Mouse (Mus musculus) stomach, postnatal 0 days (tissue): Measurements from ENCODE around the gene Pkm. TPM values are rescaled to one million over a fixed set of nuclear protein-coding genes. Genes with fewer than 3 reads are reported as not detected.

ENCODE experiments used
- ATAC-seq: fragments of 200-750 bp; cut with Nextera tagmentation; 2 replicates; pipeline ENCODE4 v1.8.0; 2017; ENCODE audit not compliant: low FRiP score, low TSS enrichment
- DNase-seq: peaks from one replicate; pipeline ENCODE4 v3.0.0-alpha.2; 2016; ENCODE audit warnings: low spot score
- H3K27ac ChIP-seq: fragments of 300-500 bp; sonication (generic); replicated peaks from 2 replicates; pipeline ENCODE4 v1.5.1; 2014; ENCODE audit warnings: mild to moderate bottlenecking, control low read depth
- H3K27me3 ChIP-seq: fragments of 300-500 bp; sonication (generic); 2 replicates; pipeline ENCODE4 v1.6.1; 2014; ENCODE audit warnings: low read length; ENCODE audit not compliant: control insufficient read depth, insufficient read depth
- H3K36me3 ChIP-seq: fragments of 300-500 bp; sonication (generic); 2 replicates; pipeline ENCODE4 v1.6.1; 2014; ENCODE audit warnings: low read length, mixed read lengths; ENCODE audit not compliant: control insufficient read depth, insufficient read depth
- H3K4me1 ChIP-seq: fragments of 300-500 bp; sonication (generic); replicated peaks from 2 replicates; pipeline ENCODE4 v1.6.1; 2014; ENCODE audit warnings: antibody characterized with exemption; ENCODE audit not compliant: control insufficient read depth, insufficient read depth
- H3K4me2 ChIP-seq: fragments of 300-500 bp; sonication (generic); replicated peaks from 2 replicates; pipeline ENCODE4 v1.6.1; 2014; ENCODE audit warnings: low read depth, mild to moderate bottlenecking, control low read depth, moderate library complexity
- H3K4me3 ChIP-seq: fragments of 300-500 bp; sonication (generic); 2 replicates; pipeline ENCODE4 v1.5.1; 2014; ENCODE audit warnings: low read depth, low read length, control low read depth
- H3K9ac ChIP-seq: fragments of 300-500 bp; sonication (generic); 2 replicates; pipeline ENCODE4 v1.6.1; 2014; ENCODE audit warnings: mild to moderate bottlenecking, low read length, control low read depth, mixed read lengths
- H3K9me3 ChIP-seq: fragments of 300-500 bp; sonication (generic); 2 replicates; pipeline ENCODE4 v1.6.1; 2016; ENCODE audit warnings: low read length; ENCODE audit not compliant: control insufficient read depth
- CTCF ChIP-seq: IDR thresholded peaks from 2 replicates; pipeline ENCODE4 v1.5.1; 2016; ENCODE audit warnings: antibody characterized with exemption, low read depth, mild to moderate bottlenecking, moderate library complexity
- EP300 ChIP-seq: optimal IDR thresholded peaks from 2 replicates; pipeline ENCODE3; 2016; ENCODE audit warnings: antibody characterized with exemption
- WGBS: fragments of 180-500 bp; shearing (Covaris S2); extraction: QIAGEN DNeasy Blood & Tissue Kit; methylation state at CpG from one replicate; pipeline ENCODE4 v1.1.7; 2014; 5-methylcytosine and 5-hydroxymethylcytosine counted together
- polyA plus RNA-seq: library from polyadenylated mRNA; unstranded; fragments of >200 nt; fragmentation: Nextera tagmentation; extraction: Ambion mirVana; gene quantifications from 2 replicates; pipeline ENCODE4 v1.2.1, GENCODE M21; 2015

The Pkm gene
- polyA plus RNA-seq, 1 experiment from 2014 or later, result 500 TPM

- no peaks in the 10 kb centered on the region; the same call in 1 of the 2 replicates for H3K4me1 ChIP-seq
- no peak overlapping the region for H3K9ac ChIP-seq
- ATAC-seq (peak; percentile 63), DNase-seq (peak; percentile 69)
- no peak overlapping the region; the same call in 1 of the 2 replicates for H3K4me3 ChIP-seq
- H3K9me3 ChIP-seq, result no peaks in the 10 kb centered on the region
- TF ChIP-seq EP300 (no peak), CTCF (peak; percentile 95)
- H3K36me3 ChIP-seq, result no peaks in the 10 kb centered on the region
- H3K27ac ChIP-seq, result no peak overlapping the region
- H3K4me2 ChIP-seq, result peak overlapping the region; percentile 48
- 6% methylated on average over 10 of the region's 10 CpGs for WGBS
- no peaks in the 10 kb centered on the region for H3K27me3 ChIP-seq
These were observed 67.0 kb downstream of the Pkm start for GRCm38 (mm10) chr9:59723096-59723657.

GRCm38 (mm10) chr9:59723791-59724442 is 67.7 kb downstream of the Pkm start:
- H3K4me2 ChIP-seq, result no peak overlapping the region
- H3K27ac ChIP-seq, result peak overlapping the region; percentile 40; the same call in 1 of the 2 replicates
- TF ChIP-seq EP300 (no peak), CTCF (no peak)
- H3K9ac ChIP-seq, result no peak overlapping the region
- no peaks in the 10 kb centered on the region; the same call in 1 of the 2 replicates for H3K4me1 ChIP-seq
- DNase-seq (peak; percentile 44), ATAC-seq (peak; percentile 49)
- H3K4me3 ChIP-seq, result no peak overlapping the region
- H3K27me3 ChIP-seq, result no peaks in the 10 kb centered on the region
- H3K36me3 ChIP-seq, result no peaks in the 10 kb centered on the region
- H3K9me3 ChIP-seq, result no peaks in the 10 kb centered on the region
- WGBS, result 37% methylated on average over 8 of the region's 8 CpGs

GRCm38 (mm10) chr9:59725515-59725914 is 69.3 kb downstream of the Pkm start:
- no peak overlapping the region for H3K4me2 ChIP-seq
- H3K9me3 ChIP-seq, result no peaks in the 10 kb centered on the region
- H3K36me3 ChIP-seq, result no peaks in the 10 kb centered on the region
- ATAC-seq, result no peak
- TF ChIP-seq EP300 (no peak), CTCF (no peak)
- no peaks in the 10 kb centered on the region; the same call in 1 of the 2 replicates for H3K4me1 ChIP-seq
- no peak for DNase-seq
- WGBS, result 69% methylated on average over 10 of the region's 10 CpGs
- no peak overlapping the region for H3K27ac ChIP-seq
- H3K27me3 ChIP-seq, result no peaks in the 10 kb centered on the region
- no peak overlapping the region for H3K4me3 ChIP-seq
- H3K9ac ChIP-seq, result no peak overlapping the region

GRCm38 (mm10) chr9:59727569-59728286 is 71.6 kb downstream of the Pkm start:
- 74% methylated on average over 11 of the region's 11 CpGs for WGBS
- DNase-seq (no peak), ATAC-seq (no peak)
- H3K4me3 ChIP-seq, result no peak overlapping the region
- H3K9me3 ChIP-seq, result no peaks in the 10 kb centered on the region
- no peak overlapping the region for H3K4me2 ChIP-seq
- H3K27ac ChIP-seq, result no peak overlapping the region
- H3K9ac ChIP-seq, result no peak overlapping the region
- no peaks in the 10 kb centered on the region; the same call in 1 of the 2 replicates for H3K4me1 ChIP-seq
- no peaks in the 10 kb centered on the region for H3K36me3 ChIP-seq
- H3K27me3 ChIP-seq, result no peaks in the 10 kb centered on the region
- TF ChIP-seq EP300, result no peak

Other genes with a start within 250 kb of the Pkm start
- 4.9 and 8.1 TPM in 2 replicates for gene Arih1, start 169.8 kb upstream of the Pkm start, polyA plus RNA-seq
- gene Hexa, start 116.8 kb upstream of the Pkm start, polyA plus RNA-seq, result 39.2 and 42.3 TPM in 2 replicates
- gene Tmem202, start 116.5 kb upstream of the Pkm start, polyA plus RNA-seq, result 0.25 and 0.59 TPM in 2 replicates
- gene Celf6, start 78.5 kb upstream of the Pkm start, polyA plus RNA-seq, result 4.5 and 4.8 TPM in 2 replicates
- 13.3 and 14.9 TPM in 2 replicates for gene Parp6, start 39.1 kb upstream of the Pkm start, polyA plus RNA-seq
- 5.9 and 6.7 TPM in 2 replicates for gene Gramd2, start 23.8 kb downstream of the Pkm start, polyA plus RNA-seq
- gene Senp8, start 94.3 kb downstream of the Pkm start, polyA plus RNA-seq, result 4.2 and 4.3 TPM in 2 replicates
- 3.8 and 4.0 TPM in 2 replicates for gene Myo9a, start 94.5 kb downstream of the Pkm start, polyA plus RNA-seq